ENCODE assay signal across 18 mouse cellular contexts in the genomic region with DNA sequence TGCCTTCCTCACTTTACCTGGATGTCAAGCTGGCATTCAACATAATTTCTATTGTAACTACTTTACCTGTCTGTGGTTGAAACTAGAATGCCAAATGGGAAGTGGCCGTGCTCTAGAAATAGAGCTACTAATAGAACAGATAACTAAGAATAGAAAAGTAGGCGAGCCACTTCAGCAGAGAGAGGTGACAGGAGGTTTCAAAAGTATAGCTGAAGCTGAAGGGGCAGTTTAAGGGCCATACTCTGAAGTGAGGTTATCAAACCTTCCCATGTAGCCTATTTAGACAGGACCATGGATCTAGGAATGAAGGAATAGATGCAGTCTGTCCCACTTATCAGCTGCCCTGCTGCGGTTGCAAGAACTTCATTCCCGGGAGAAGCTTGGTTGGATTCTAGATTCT. TPM values are rescaled to one million over a fixed set of nuclear protein-coding genes. Genes with fewer than 3 reads are reported as not detected.
"Had no signal": no experiment of that assay in that cellular context is flagged by ENCODE, and none has a peak within 500 bp of the region (broad histone marks: within the 10 kb centered on the region; RNA-seq: fewer than 3 reads in every experiment).

No protein-coding gene starts in this region.

- H3K4me2 ChIP-seq: limb, embryonic 12.5 days; liver, embryonic 13.5 days; lung, embryonic 15.5 days; midbrain, embryonic 12.5 days; stomach, embryonic 15.5 days had no signal

- H3K4me3 ChIP-seq: left cerebral cortex, adult 2 months; limb, embryonic 12.5 days; liver, embryonic 13.5 days; lung, embryonic 15.5 days; megakaryocyte, embryonic 14.5 days; midbrain, embryonic 12.5 days; stomach, embryonic 15.5 days had no signal

- H3K27ac ChIP-seq: left cerebral cortex, adult 2 months; limb, embryonic 12.5 days; liver, embryonic 13.5 days; lung, embryonic 15.5 days; macrophage; midbrain, embryonic 12.5 days; stomach, embryonic 15.5 days had no signal

- H3K9ac ChIP-seq: limb, embryonic 12.5 days; liver, embryonic 13.5 days; liver, postnatal 0 days; lung, embryonic 15.5 days; midbrain, embryonic 12.5 days; stomach, embryonic 15.5 days had no signal

- H3K4me1 ChIP-seq: limb, embryonic 12.5 days; lung, embryonic 15.5 days; megakaryocyte, embryonic 14.5 days; midbrain, embryonic 12.5 days; stomach, embryonic 15.5 days had no signal

- H3K9me3 ChIP-seq: limb, embryonic 12.5 days; liver, embryonic 13.5 days; lung, embryonic 15.5 days; megakaryocyte, embryonic 14.5 days; midbrain, embryonic 12.5 days; stomach, embryonic 15.5 days had no signal

- H3K27me3 ChIP-seq: limb, embryonic 12.5 days; liver, embryonic 13.5 days; lung, embryonic 15.5 days; megakaryocyte, embryonic 14.5 days; midbrain, embryonic 12.5 days; stomach, embryonic 15.5 days had no signal

- H3K36me3 ChIP-seq: limb, embryonic 12.5 days; liver, embryonic 13.5 days; lung, embryonic 15.5 days; midbrain, embryonic 12.5 days; stomach, embryonic 15.5 days had no signal

RNA-seq across cellular contexts. Expression of a gene that starts 18.6 kb away (rescaled TPM):
- total RNA-seq: layer of hippocampus, postnatal 25 days; left cerebral cortex, adult 2 months; left cerebral cortex, postnatal 36 days; midbrain, postnatal 0 days had no signal
- polyA plus RNA-seq: kidney, embryonic 14.5 days; limb, embryonic 12.5 days; liver, embryonic 13.5 days; liver, postnatal 0 days; lung, embryonic 15.5 days; macrophage; midbrain, embryonic 12.5 days; midbrain, postnatal 0 days; neural tube, embryonic 14.5 days; spleen, adult 2 months; stomach, embryonic 15.5 days; testis, adult 2 months; thymus, adult 2 months; urinary bladder, adult 2 months had no signal

RNA-seq across cellular contexts. Expression of a gene that starts 26.6 kb away (rescaled TPM):
- total RNA-seq: layer of hippocampus, postnatal 25 days; left cerebral cortex, adult 2 months; left cerebral cortex, postnatal 36 days; midbrain, postnatal 0 days had no signal
- polyA plus RNA-seq: kidney, embryonic 14.5 days; limb, embryonic 12.5 days; liver, embryonic 13.5 days; liver, postnatal 0 days; lung, embryonic 15.5 days; macrophage; midbrain, embryonic 12.5 days; midbrain, postnatal 0 days; neural tube, embryonic 14.5 days; spleen, adult 2 months; stomach, embryonic 15.5 days; testis, adult 2 months; thymus, adult 2 months; urinary bladder, adult 2 months had no signal

RNA-seq across cellular contexts. Expression of a gene that starts 58.3 kb away (rescaled TPM):
- total RNA-seq: layer of hippocampus, postnatal 25 days; left cerebral cortex, postnatal 36 days had no signal
